Mouse (Mus musculus) limb, embryonic 10.5 days (tissue): ENCODE results near the gene Nfe2l3. TPM values are rescaled to one million over a fixed set of nuclear protein-coding genes. Genes with fewer than 3 reads are reported as not detected.
A peak's percentile ranks its signal among the peaks of the same experiment; 100 is the strongest.
"Not testable (repeated sequence)": the region's sequence is repeated elsewhere in the genome, so short reads cannot be mapped to it uniquely, and the experiment has no call there.

Experiments
- DNase-seq: peaks from one replicate; pipeline ENCODE4 v3.0.0-alpha.2; 2017; ENCODE audit warnings: low spot score
- H3K27ac ChIP-seq: fragments of 300-500 bp; sonication (generic); 2 replicates; pipeline ENCODE4 v1.5.1; 2016; ENCODE audit warnings: mild to moderate bottlenecking
- H3K27me3 ChIP-seq: fragments of 300-500 bp; sonication (generic); 2 replicates; pipeline ENCODE4 v1.6.1; 2016; ENCODE audit warnings: low read depth, mild to moderate bottlenecking; ENCODE audit not compliant: poor library complexity, severe bottlenecking
- H3K36me3 ChIP-seq: fragments of 300-500 bp; sonication (generic); 2 replicates; pipeline ENCODE4 v1.6.1; 2016; ENCODE audit warnings: mild to moderate bottlenecking, moderate library complexity
- H3K4me1 ChIP-seq: fragments of 300-500 bp; sonication (generic); 2 replicates; pipeline ENCODE4 v1.6.1; 2016
- H3K4me3 ChIP-seq: fragments of 300-500 bp; sonication (generic); 2 replicates; pipeline ENCODE4 v1.5.1; 2016; ENCODE audit warnings: mild to moderate bottlenecking, moderate library complexity
- H3K9me3 ChIP-seq: fragments of 300-500 bp; sonication (generic); replicated peaks from 2 replicates; pipeline ENCODE4 v1.6.1; 2016; ENCODE audit warnings: mild to moderate bottlenecking
- WGBS: fragments of 180-500 bp; shearing (Covaris S2); methylation state at CpG from one replicate; pipeline ENCODE4 v1.1.7; 2016; 5-methylcytosine and 5-hydroxymethylcytosine counted together
- polyA plus RNA-seq: library from polyadenylated mRNA; unstranded; fragments of >200 nt; fragmentation: Nextera tagmentation; extraction: Ambion mirVana; gene quantifications from 2 replicates; pipeline ENCODE4 v1.2.1, GENCODE M21; 2016

Nfe2l3 gene
- polyA plus RNA-seq, 1 experiment from 2014 or later, result 0.39 TPM

GRCm38 (mm10) chr6:51479136-51479731 is 46.8 kb downstream of the Nfe2l3 start:
- H3K27me3 ChIP-seq, result no peaks in the 10 kb centered on the region
- 92% methylated on average over 4 of the region's 4 CpGs for WGBS
- H3K9me3 ChIP-seq, result no peaks in the 10 kb centered on the region
- DNase-seq, result no peak
- no peaks in the 10 kb centered on the region for H3K4me1 ChIP-seq
- H3K36me3 ChIP-seq, result peaks cover 89% of the 10 kb centered on the region
- no peak overlapping the region for H3K4me3 ChIP-seq
- H3K27ac ChIP-seq, result no peak overlapping the region

GRCm38 (mm10) chr6:51481548-51481947 is 49.1 kb downstream of the Nfe2l3 start:
- Histone ChIP-seq H3K27me3 (no peaks in the 10 kb centered on the region), H3K9me3 (no peaks in the 10 kb centered on the region), H3K4me1 (no peaks in the 10 kb centered on the region), H3K36me3 (peaks cover 74% of the 10 kb centered on the region), H3K4me3 (no peak overlapping the region), H3K27ac (no peak overlapping the region)
- no peak for DNase-seq
- 97% methylated on average over 8 of the region's 8 CpGs for WGBS

- H3K9me3 ChIP-seq, result no peaks in the 10 kb centered on the region
- WGBS, result 90% methylated on average over 3 of the region's 3 CpGs
- H3K4me3 ChIP-seq, result no peak overlapping the region
- no peak for DNase-seq
- no peaks in the 10 kb centered on the region for H3K27me3 ChIP-seq
- no peak overlapping the region for H3K27ac ChIP-seq
- H3K36me3 ChIP-seq, result peaks cover 51% of the 10 kb centered on the region
- no peaks in the 10 kb centered on the region for H3K4me1 ChIP-seq
Observed at GRCm38 (mm10) chr6:51483861-51484260, 51.4 kb downstream of the Nfe2l3 start.

GRCm38 (mm10) chr6:51484556-51484955 is 52.1 kb downstream of the Nfe2l3 start:
- DNase-seq, H3K27ac ChIP-seq, H3K4me3 ChIP-seq, H3K9me3 ChIP-seq, H3K27me3 ChIP-seq, H3K4me1 ChIP-seq: not testable (repeated sequence)
- WGBS, result 87% methylated on average over 8 of the region's 8 CpGs
- H3K36me3 ChIP-seq, result peaks cover 44% of the 10 kb centered on the region

- Histone ChIP-seq H3K36me3 (peaks cover 33% of the 10 kb centered on the region), H3K9me3 (no peaks in the 10 kb centered on the region), H3K4me1 (peaks cover 10% of the 10 kb centered on the region; the same call in 1 of the 2 replicates), H3K27ac (no peak overlapping the region), H3K27me3 (no peaks in the 10 kb centered on the region), H3K4me3 (no peak overlapping the region)
- WGBS, result 57% methylated on average over 2 of the region's 2 CpGs
- no peak for DNase-seq
Observed at GRCm38 (mm10) chr6:51485646-51486045, 53.2 kb downstream of the Nfe2l3 start.

- no peaks in the 10 kb centered on the region for H3K9me3 ChIP-seq
- DNase-seq, result no peak
- WGBS, result 67% methylated on average over 7 of the region's 7 CpGs
- H3K36me3 ChIP-seq, result peaks cover 27% of the 10 kb centered on the region
- no peaks in the 10 kb centered on the region for H3K27me3 ChIP-seq
- H3K4me1 ChIP-seq, result peaks cover 10% of the 10 kb centered on the region; the same call in 1 of the 2 replicates
- no peak overlapping the region for H3K4me3 ChIP-seq
- H3K27ac ChIP-seq, result no peak overlapping the region
Observed at GRCm38 (mm10) chr6:51486076-51486710, 53.7 kb downstream of the Nfe2l3 start.

GRCm38 (mm10) chr6:51486731-51487130 is 54.3 kb downstream of the Nfe2l3 start:
- no peak for DNase-seq
- Histone ChIP-seq H3K36me3 (peaks cover 22% of the 10 kb centered on the region), H3K4me1 (peaks cover 10% of the 10 kb centered on the region; the same call in 1 of the 2 replicates), H3K27me3 (no peaks in the 10 kb centered on the region), H3K4me3 (no peak overlapping the region), H3K27ac (no peak overlapping the region), H3K9me3 (no peaks in the 10 kb centered on the region)
- 88% methylated on average over 5 of the region's 5 CpGs for WGBS

GRCm38 (mm10) chr6:51489787-51490186 is 57.3 kb downstream of the Nfe2l3 start:
- WGBS, result 36% methylated on average over 2 of the region's 2 CpGs
- H3K27ac ChIP-seq, result peak overlapping the region; percentile 54
- H3K27me3 ChIP-seq, result no peaks in the 10 kb centered on the region
- peaks cover 2% of the 10 kb centered on the region; the same call in 1 of the 2 replicates for H3K36me3 ChIP-seq
- no peak overlapping the region for H3K4me3 ChIP-seq
- DNase-seq, result peak; percentile 47
- H3K9me3 ChIP-seq, result no peaks in the 10 kb centered on the region
- peaks cover 10% of the 10 kb centered on the region; the same call in 1 of the 2 replicates for H3K4me1 ChIP-seq

- no peaks in the 10 kb centered on the region; the same call in 1 of the 2 replicates for H3K9me3 ChIP-seq
Observed at GRCm38 (mm10) chr6:51497321-51498111, 65.0 kb downstream of the Nfe2l3 start.

GRCm38 (mm10) chr6:51505671-51506070 is 73.2 kb downstream of the Nfe2l3 start:
- Histone ChIP-seq H3K36me3 (no peaks in the 10 kb centered on the region), H3K27ac (no peak overlapping the region), H3K9me3 (no peaks in the 10 kb centered on the region; the same call in 1 of the 2 replicates), H3K4me1 (peaks cover 27% of the 10 kb centered on the region), H3K27me3 (no peaks in the 10 kb centered on the region), H3K4me3 (no peak overlapping the region)
- 64% methylated on average over 1 of the region's 1 CpGs for WGBS
- no peak for DNase-seq

More at GRCm38 (mm10) chr6:51497321-51498111, 65.0 kb downstream of the Nfe2l3 start:
- Histone ChIP-seq H3K36me3 (no peaks in the 10 kb centered on the region), H3K4me3 (no peak overlapping the region), H3K27ac (no peak overlapping the region), H3K27me3 (no peaks in the 10 kb centered on the region), H3K4me1 (no peaks in the 10 kb centered on the region)
- DNase-seq, result no peak
- 80% methylated on average over 8 of the region's 8 CpGs for WGBS

GRCm38 (mm10) chr6:51507556-51507955 is 75.1 kb downstream of the Nfe2l3 start:
- no peaks in the 10 kb centered on the region for H3K27me3 ChIP-seq
- H3K9me3 ChIP-seq, result no peaks in the 10 kb centered on the region
- WGBS, result 69% methylated on average over 2 of the region's 2 CpGs
- H3K4me1 ChIP-seq, result peaks cover 27% of the 10 kb centered on the region
- H3K36me3 ChIP-seq, result no peaks in the 10 kb centered on the region
- H3K27ac ChIP-seq, result no peak overlapping the region
- H3K4me3 ChIP-seq, result no peak overlapping the region
- DNase-seq, result no peak
